Mouse (Mus musculus) testis, adult 2 months (tissue): ENCODE results near the gene Kdm5a.

Source experiments
- CTCF ChIP-seq: fragments of 200-500 bp; IDR thresholded peaks from 2 replicates; pipeline ENCODE4 v1.5.1; 2012; ENCODE audit warnings: low read depth, mild to moderate bottlenecking, inconsistent platforms, low read length, moderate library complexity; ENCODE audit not compliant: control insufficient read depth, insufficient read depth, insufficient replicate concordance
- POLR2A ChIP-seq: fragments of 200-500 bp; IDR thresholded peaks from 2 replicates; pipeline ENCODE4 v1.6.1; 2012; ENCODE audit warnings: low read depth, mild to moderate bottlenecking, inconsistent platforms, low read length, moderate library complexity; ENCODE audit not compliant: control insufficient read depth

DNA sequence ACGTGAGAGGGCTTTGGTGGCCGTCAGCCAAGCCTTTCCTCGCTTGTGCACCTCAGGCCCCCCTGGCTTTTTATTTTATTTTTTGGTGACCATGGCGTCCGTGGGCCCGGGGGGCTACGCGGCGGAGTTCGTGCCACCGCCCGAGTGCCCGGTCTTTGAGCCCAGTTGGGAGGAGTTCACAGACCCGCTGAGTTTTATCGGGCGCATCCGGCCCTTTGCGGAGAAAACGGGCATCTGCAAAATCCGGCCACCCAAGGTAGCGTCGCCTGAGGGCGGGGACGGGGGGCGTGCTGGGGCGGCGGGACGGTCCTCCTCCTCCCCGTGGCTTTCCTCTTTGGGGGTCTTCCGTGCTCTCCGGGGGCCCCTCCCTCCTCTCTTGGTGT, 590 bp downstream of the Kdm5a start:
- no peak for TF ChIP-seq CTCF
- TF ChIP-seq POLR2A, result no peak
